Mouse (Mus musculus) hindbrain, embryonic 12.5 days (tissue): ENCODE measurements around the gene Senp8. TPM values are rescaled to one million over a fixed set of nuclear protein-coding genes. Genes with fewer than 3 reads are reported as not detected.

Source experiments
- ATAC-seq: fragments of 200-750 bp; cut with Nextera tagmentation; 2 replicates; pipeline ENCODE4 v1.8.0; 2017; ENCODE audit warnings: moderate TSS enrichment; ENCODE audit not compliant: low FRiP score
- H3K27ac ChIP-seq: fragments of 300-500 bp; sonication (generic); 2 replicates; pipeline ENCODE4 v1.5.1; 2016; ENCODE audit warnings: mild to moderate bottlenecking
- H3K27me3 ChIP-seq: fragments of 300-500 bp; sonication (generic); 2 replicates; pipeline ENCODE4 v1.6.1; 2016; ENCODE audit warnings: mild to moderate bottlenecking
- H3K36me3 ChIP-seq: fragments of 300-500 bp; sonication (generic); 2 replicates; pipeline ENCODE4 v1.6.1; 2016; ENCODE audit warnings: mild to moderate bottlenecking
- H3K4me1 ChIP-seq: fragments of 300-500 bp; sonication (generic); 2 replicates; pipeline ENCODE4 v1.6.1; 2016
- H3K4me2 ChIP-seq: fragments of 300-500 bp; sonication (generic); replicated peaks from 2 replicates; pipeline ENCODE4 v1.6.1; 2016; ENCODE audit warnings: mild to moderate bottlenecking
- H3K4me3 ChIP-seq: fragments of 300-500 bp; sonication (generic); 2 replicates; pipeline ENCODE4 v1.5.1; 2016; ENCODE audit warnings: mild to moderate bottlenecking
- H3K9ac ChIP-seq: fragments of 300-500 bp; sonication (generic); 2 replicates; pipeline ENCODE4 v1.6.1; 2016; ENCODE audit warnings: mild to moderate bottlenecking, moderate library complexity
- H3K9me3 ChIP-seq: fragments of 300-500 bp; sonication (generic); replicated peaks from 2 replicates; pipeline ENCODE4 v1.6.1; 2016; ENCODE audit warnings: mild to moderate bottlenecking
- WGBS: fragments of 180-500 bp; shearing (Covaris S2); methylation state at CpG from one replicate; pipeline ENCODE4 v1.1.7; 2016; 5-methylcytosine and 5-hydroxymethylcytosine counted together
- polyA plus RNA-seq: library from polyadenylated mRNA; unstranded; fragments of >200 nt; fragmentation: Nextera tagmentation; extraction: Ambion mirVana; gene quantifications from 2 replicates; pipeline ENCODE4 v1.2.1, GENCODE M21; 2016

Senp8 gene
- polyA plus RNA-seq, 1 experiment from 2014 or later: 16.1 TPM

DNA sequence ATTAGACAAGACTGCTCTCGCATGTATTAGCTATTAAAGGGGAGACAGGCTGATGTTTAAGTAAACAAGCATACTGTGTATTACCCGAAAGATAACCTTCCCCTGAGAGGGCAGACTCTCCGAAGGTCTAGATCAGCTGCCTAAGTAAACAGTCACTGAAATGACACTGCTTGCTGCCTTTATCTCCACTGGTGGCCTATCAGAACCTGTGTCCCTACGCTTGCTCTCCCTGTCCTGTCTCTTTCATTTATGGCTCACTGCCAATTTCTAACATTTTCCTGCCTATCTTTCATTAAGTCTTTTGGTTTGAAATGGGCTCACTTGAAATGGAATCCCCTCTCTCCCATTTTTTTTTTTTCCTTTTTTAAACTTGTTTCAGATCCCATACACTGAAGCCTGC lies 15.1 kb downstream of the Senp8 start:
- Histone ChIP-seq H3K9ac (no peak overlapping the region), H3K27me3 (no peaks in the 10 kb centered on the region), H3K27ac (no peak overlapping the region), H3K4me2 (no peak overlapping the region), H3K9me3 (no peaks in the 10 kb centered on the region), H3K4me3 (no peak overlapping the region), H3K4me1 (no peaks in the 10 kb centered on the region), H3K36me3 (peaks cover 7% of the 10 kb centered on the region; the same call in 1 of the 2 replicates)
- WGBS: 63% methylated on average over 4 of the region's 4 CpGs
- ATAC-seq: no peak

DNA sequence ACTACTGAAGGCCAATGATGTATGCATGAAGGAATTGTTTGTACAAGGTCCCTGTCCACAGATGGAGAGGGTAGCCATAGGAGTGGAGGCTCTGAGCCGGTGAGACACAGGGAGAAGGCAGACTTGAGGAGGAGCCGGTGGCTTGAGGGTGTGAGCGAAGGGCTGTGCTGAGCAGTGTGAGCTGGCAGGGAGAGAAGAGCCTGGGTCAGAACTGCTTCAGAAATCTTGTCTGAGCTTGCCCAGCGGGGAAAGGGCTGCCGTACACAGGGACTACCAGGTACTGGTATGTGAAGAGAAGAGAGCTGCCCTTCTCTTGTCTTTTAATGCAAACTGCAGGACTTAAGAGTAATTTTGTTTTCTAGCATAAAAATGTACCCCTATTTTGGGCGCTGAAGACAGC lies 17.4 kb downstream of the Senp8 start:
- Histone ChIP-seq H3K4me2 (no peak overlapping the region), H3K9me3 (no peaks in the 10 kb centered on the region), H3K27me3 (no peaks in the 10 kb centered on the region), H3K27ac (no peak overlapping the region), H3K36me3 (peaks cover 7% of the 10 kb centered on the region; the same call in 1 of the 2 replicates), H3K4me3 (no peak overlapping the region), H3K4me1 (no peaks in the 10 kb centered on the region), H3K9ac (no peak overlapping the region)
- no peak for ATAC-seq
- whole genome bisulfite sequencing: 72% methylated on average over 6 of the region's 6 CpGs

DNA sequence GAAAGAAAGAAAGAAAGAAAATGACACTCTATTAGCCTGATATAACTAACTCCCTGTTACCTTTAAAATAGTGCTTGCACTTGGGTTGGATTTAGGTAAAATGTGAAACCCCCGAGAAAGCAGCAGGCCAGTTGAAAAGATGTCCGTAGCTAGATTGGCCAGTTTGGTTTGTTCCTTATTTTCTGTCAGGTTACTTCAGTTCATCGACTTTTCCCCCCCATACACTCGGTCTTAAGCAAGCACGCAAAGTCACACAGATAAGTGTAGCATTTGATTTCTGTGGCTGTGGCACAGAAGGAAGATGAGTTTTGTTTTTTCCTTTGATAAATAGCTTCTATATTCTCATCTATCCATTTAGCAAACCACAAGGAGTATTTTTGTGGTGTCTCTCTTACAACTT lies 19.4 kb downstream of the Senp8 start:
- Histone ChIP-seq H3K27ac (no peak overlapping the region), H3K36me3 (no peaks in the 10 kb centered on the region), H3K9me3 (no peaks in the 10 kb centered on the region), H3K9ac (no peak overlapping the region), H3K27me3 (no peaks in the 10 kb centered on the region), H3K4me3 (no peak overlapping the region), H3K4me2 (no peak overlapping the region), H3K4me1 (no peaks in the 10 kb centered on the region)
- 91% methylated on average over 5 of the region's 5 CpGs for WGBS
- no peak for ATAC-seq

DNA sequence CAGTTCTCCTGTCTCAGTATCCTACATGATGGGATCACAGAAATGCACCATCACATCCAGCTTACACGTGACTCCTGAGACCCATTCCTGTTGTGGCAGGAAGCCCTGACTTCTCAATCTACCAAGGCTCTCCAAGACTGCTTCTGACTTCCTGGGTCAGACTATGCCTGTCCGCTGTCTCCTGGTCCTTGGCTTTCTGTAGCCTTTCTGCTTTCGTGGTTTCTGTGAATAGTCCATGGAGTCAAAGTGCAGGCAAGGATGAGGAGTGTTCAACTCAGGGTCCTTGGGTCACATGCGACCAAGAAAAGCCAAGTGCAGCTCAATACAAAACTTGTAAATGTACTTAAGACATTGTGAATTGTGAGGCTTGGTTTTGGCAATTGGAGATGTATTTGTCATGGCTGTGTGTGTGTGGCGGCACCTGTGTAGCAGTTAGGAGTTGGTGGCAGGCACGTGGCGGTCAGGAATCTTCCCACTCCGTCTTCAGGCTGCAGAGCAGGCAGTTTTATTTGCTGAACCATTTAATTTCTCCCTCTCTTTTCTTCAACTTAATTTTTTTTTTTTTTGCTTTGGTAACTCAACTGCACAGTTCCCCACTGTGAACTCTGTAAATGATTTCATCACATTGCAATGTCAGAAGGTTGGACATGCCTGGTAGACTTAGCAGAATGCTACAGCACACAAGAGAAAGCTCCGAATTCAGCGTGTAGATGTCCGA lies 22.8 kb downstream of the Senp8 start:
- Histone ChIP-seq H3K4me3 (no peak overlapping the region), H3K27ac (no peak overlapping the region), H3K27me3 (no peaks in the 10 kb centered on the region), H3K4me1 (peaks cover 9% of the 10 kb centered on the region), H3K36me3 (no peaks in the 10 kb centered on the region), H3K9me3 (no peaks in the 10 kb centered on the region), H3K9ac (no peak overlapping the region), H3K4me2 (no peak overlapping the region)
- WGBS: 85% methylated on average over 11 of the region's 11 CpGs
- no peak for ATAC-seq

DNA sequence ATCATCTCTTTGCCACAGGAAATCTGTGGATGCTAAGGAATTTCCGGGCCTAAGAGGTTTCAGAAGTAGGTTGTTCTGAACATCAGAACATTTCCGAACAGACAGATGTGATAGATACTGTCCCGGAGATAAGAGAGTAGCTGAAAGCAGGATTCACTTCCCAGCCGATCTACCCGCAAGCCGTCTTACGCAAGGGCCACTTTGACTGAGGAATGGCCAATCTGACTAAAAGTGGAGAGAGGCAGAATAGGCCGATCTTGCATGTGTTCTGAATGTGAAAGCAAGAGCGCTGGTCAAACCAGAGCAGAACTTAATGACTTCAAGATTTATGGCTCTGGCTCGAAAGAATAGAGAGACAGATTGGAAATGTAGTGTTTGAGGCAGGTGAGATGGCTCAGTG lies 25.0 kb downstream of the Senp8 start:
- ATAC-seq: no peak
- Histone ChIP-seq H3K4me2 (no peak overlapping the region), H3K4me1 (peaks cover 9% of the 10 kb centered on the region), H3K9ac (no peak overlapping the region), H3K4me3 (no peak overlapping the region), H3K9me3 (no peaks in the 10 kb centered on the region), H3K27ac (no peak overlapping the region), H3K36me3 (no peaks in the 10 kb centered on the region), H3K27me3 (no peaks in the 10 kb centered on the region)
- WGBS: 84% methylated on average over 10 of the region's 10 CpGs

DNA sequence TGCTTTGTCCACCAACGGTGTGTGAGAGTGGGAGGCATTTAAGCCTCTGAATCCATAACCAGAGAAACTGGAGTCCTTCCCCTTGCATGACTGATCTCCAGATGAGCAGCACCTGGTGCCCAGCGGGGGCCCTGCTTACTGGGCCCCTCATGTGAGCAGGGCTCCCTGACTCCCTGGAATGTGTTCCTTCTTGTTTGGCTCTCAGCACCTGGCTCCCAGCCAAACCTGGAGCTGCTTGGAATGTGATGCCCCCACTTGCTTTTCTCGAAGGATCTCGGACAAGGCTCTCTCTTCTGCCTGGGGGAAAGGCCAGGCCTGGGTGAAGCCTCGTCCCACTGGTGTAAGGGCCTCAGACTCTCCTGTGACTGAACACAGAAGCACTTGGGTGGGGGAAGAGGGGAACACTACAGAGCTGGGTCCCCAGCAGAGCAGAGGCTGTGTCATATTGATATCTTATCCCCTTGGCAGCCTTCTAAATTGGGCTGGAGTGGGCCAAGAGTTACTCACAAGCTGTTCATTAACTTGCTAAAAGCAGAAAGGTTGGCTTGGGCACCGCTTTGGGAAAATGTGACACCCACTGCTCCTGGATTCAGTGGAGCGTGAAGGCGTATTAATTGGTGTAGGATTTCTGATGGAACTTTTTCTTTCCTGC lies 26.6 kb downstream of the Senp8 start:
- ATAC-seq: no peak
- no peaks in the 10 kb centered on the region for H3K27me3 ChIP-seq
- H3K4me3 ChIP-seq: no peak overlapping the region
- no peak overlapping the region for H3K27ac ChIP-seq
- no peaks in the 10 kb centered on the region for H3K36me3 ChIP-seq
- no peaks in the 10 kb centered on the region for H3K9me3 ChIP-seq
- peaks cover 9% of the 10 kb centered on the region for H3K4me1 ChIP-seq
- no peak overlapping the region for H3K9ac ChIP-seq
- WGBS: 67% methylated on average over 8 of the region's 8 CpGs
- H3K4me2 ChIP-seq: no peak overlapping the region

DNA sequence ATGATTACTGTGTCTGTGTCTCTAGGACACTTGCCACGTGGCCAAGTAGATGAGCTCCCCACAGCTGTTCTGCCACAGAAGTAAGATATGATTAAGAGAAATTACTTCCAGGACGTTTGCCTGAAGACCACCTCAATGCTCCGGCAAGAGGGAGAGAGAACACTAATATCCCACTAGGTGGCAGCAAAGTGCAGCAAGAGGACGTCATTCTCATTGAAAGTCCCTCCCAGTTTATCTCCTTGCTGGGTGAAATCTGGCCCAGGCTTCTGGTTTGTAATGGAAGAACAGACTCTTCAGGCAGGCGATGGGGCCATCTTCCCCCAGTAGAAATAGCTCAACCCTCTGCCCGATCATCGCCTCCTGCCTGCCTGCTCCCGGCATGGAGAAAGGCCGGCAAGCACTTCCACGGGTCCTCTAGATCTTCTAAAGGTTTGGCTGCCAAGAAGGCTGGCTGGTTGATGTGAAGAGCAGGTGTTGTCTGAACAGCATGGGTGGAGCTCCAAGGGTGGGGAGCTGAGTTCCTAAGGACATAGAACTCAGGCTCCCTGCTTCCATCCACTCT lies 27.3 kb downstream of the Senp8 start:
- 18% methylated on average over 10 of the region's 10 CpGs for WGBS
- no peaks in the 10 kb centered on the region for H3K27me3 ChIP-seq
- H3K9ac ChIP-seq: 0 out of 2 replicates have a peak overlapping the region, but pooled peaks have one; percentile 0
- H3K4me1 ChIP-seq: peaks cover 9% of the 10 kb centered on the region
- no peak overlapping the region for H3K4me3 ChIP-seq
- 0 out of 2 replicates have a peak, but pooled peaks have one; percentile 35 for ATAC-seq
- no peaks in the 10 kb centered on the region for H3K36me3 ChIP-seq
- H3K9me3 ChIP-seq: no peaks in the 10 kb centered on the region
- H3K27ac ChIP-seq: no peak overlapping the region; the same call in 1 of the 2 replicates
- H3K4me2 ChIP-seq: peak overlapping the region; percentile 20

DNA sequence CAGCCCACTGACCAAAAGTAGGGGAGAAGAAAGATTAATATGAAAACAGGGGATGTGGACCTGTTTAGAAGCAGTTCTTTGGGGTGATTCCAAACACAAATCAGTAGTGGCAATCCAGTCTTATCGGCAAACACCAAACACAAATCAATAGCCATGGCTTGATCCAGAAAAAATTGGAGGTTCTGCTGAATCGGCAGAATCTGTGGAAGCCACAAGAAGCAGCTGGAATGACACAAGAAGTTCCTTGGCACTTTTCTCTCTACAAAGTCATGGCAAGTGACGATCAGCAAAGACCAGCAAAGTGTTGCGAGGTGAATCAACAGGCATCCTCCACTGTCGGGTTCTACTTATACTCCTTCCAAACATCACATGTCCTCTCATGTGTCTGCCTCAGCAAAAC lies 29.4 kb downstream of the Senp8 start:
- Histone ChIP-seq H3K27me3 (no peaks in the 10 kb centered on the region), H3K4me3 (no peak overlapping the region), H3K27ac (no peak overlapping the region), H3K9ac (no peak overlapping the region), H3K9me3 (no peaks in the 10 kb centered on the region), H3K36me3 (no peaks in the 10 kb centered on the region), H3K4me1 (peaks cover 9% of the 10 kb centered on the region), H3K4me2 (no peak overlapping the region)
- ATAC-seq: no peak
- WGBS: 88% methylated on average over 5 of the region's 5 CpGs

DNA sequence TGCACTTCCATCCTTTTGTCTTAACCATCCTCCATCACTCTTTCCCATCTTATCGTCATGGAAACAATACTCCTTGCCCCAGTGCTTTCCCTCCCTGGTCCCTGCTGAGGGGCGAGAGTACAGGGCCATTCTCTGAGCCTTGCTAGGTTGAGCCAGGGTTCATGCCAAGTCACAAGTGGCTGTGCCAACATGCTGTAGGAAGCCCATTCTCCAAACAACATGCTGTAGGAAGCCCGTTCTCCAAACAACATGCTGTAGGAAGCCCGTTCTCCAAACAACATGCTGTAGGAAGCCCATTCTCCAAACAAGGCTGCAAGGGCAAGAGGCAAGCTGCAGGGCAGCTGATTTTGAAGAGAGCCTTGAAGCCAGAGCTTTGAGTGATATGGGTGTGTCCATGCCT lies 32.3 kb downstream of the Senp8 start:
- Histone ChIP-seq H3K9me3 (no peaks in the 10 kb centered on the region), H3K36me3 (no peaks in the 10 kb centered on the region), H3K9ac (no peak overlapping the region), H3K27me3 (no peaks in the 10 kb centered on the region), H3K4me1 (peaks cover under 1% of the 10 kb centered on the region), H3K4me3 (no peak overlapping the region), H3K27ac (no peak overlapping the region), H3K4me2 (no peak overlapping the region)
- 89% methylated on average over 4 of the region's 4 CpGs for WGBS
- no peak for ATAC-seq

DNA sequence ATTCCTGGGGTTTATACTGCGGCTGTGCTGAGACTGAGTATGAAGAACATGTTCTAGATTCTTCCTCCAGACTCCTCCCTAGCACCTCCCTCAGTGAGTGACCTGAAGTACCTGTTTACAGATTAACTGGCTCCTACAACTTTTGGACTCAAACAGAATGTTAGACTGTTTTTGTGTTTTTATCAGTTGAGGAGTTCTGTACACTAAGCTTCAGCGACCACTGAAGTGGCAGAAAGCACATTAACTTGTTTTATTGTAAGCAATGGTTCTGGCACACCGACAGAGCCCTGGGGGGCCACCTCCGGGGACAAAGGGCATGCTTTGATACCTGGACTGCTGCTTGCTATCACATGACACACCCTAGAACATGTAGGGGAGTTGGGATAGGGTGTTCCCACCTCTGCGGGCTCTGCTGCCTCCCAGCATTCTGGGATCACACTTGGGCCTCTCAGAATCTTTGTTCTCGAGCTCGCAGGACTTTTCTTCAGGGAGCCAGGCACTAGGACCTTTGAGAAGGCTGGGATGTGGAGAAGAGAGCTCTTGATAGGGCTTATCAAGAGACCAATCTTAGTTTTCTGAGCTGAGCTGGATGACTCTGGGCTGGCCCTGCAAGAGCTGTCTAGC lies 34.1 kb downstream of the Senp8 start:
- Histone ChIP-seq H3K9ac (no peak overlapping the region), H3K36me3 (no peaks in the 10 kb centered on the region), H3K9me3 (no peaks in the 10 kb centered on the region), H3K27me3 (no peaks in the 10 kb centered on the region), H3K4me3 (no peak overlapping the region), H3K27ac (no peak overlapping the region), H3K4me2 (no peak overlapping the region), H3K4me1 (no peaks in the 10 kb centered on the region)
- WGBS: 83% methylated on average over 7 of the region's 7 CpGs
- no peak for ATAC-seq

DNA sequence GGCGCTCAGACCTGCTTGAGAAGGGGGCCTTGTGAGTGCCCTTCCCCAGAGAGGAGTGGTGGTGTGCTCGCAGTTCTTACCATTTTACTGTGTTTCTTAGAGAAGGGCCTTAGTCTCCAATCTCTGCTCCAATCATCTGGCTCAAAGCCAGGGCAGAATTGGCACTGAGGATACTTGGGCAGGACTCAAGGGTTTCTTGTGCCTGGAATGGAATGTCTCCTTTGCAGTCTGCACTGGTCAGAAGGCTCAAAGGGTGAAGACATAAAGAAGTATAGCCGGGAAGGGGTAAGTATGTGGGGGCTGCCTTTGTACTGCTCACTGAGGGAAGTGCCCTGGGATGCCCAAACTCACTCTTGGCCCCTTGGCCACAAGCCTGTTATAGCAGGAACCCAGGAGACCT lies 41.3 kb downstream of the Senp8 start:
- Histone ChIP-seq H3K9me3 (no peaks in the 10 kb centered on the region), H3K4me2 (no peak overlapping the region), H3K4me1 (no peaks in the 10 kb centered on the region), H3K27me3 (no peaks in the 10 kb centered on the region), H3K4me3 (no peak overlapping the region), H3K36me3 (no peaks in the 10 kb centered on the region), H3K9ac (no peak overlapping the region), H3K27ac (no peak overlapping the region)
- no peak for ATAC-seq
- WGBS: 80% methylated on average over 3 of the region's 3 CpGs
